Mouse (Mus musculus): ENCODE data around the gene Acacb.

Acacb gene

DNA sequence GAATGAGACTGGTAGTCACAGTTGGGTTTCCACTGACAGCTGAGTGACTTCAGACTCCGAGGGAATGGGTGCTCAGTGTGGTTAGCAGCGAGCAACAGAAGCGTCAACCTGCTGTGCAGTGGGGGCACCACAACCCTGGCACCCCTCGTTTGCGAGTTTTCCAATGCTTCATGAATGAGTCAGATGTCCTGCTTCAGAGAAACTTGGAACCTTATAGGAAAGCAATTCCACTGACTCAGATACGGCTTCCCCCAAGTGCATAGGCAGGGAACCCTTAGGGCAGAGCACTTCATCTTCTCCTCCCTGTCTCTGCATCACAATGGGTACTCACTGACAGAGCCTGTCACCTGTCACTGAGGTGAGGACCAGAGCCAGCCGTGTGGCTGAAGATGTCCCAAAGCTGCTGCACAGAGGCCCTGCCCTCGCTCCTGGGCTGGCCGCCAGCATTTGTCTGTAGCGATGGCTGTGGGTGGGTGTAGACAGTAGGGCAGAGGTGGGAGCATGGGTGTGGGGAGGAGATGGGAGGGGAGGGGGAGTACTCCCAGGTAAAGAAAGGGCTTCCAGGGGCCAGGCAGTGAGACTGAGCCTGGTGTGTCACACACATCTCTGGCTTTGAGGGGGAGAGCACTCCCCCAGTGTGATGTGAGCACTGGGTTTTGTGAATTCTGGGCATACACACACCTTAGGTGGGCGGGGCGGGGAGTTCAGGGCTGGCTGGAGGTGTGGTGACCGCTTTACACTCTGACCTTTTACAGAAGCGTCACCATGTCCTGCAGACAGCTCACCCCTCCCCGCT, 8.7 kb upstream of the Acacb start:
- DNase-seq: no peak

- DNase-seq: no peak
These were observed 7.8 kb upstream of the Acacb start for GRCm38 (mm10) chr5:114138277-114139164.

GRCm38 (mm10) chr5:114139175-114139574, 7.2 kb upstream of the Acacb start:
- no peak for DNase-seq

- no peak for DNase-seq
These were observed 973 bp downstream of the Acacb start for GRCm38 (mm10) chr5:114147043-114147972.

GRCm38 (mm10) chr5:114152359-114153092, 6.2 kb downstream of the Acacb start:
- no peak for DNase-seq

GRCm38 (mm10) chr5:114153490-114153889, 7.2 kb downstream of the Acacb start:
- DNase-seq: peak; percentile 19

DNA sequence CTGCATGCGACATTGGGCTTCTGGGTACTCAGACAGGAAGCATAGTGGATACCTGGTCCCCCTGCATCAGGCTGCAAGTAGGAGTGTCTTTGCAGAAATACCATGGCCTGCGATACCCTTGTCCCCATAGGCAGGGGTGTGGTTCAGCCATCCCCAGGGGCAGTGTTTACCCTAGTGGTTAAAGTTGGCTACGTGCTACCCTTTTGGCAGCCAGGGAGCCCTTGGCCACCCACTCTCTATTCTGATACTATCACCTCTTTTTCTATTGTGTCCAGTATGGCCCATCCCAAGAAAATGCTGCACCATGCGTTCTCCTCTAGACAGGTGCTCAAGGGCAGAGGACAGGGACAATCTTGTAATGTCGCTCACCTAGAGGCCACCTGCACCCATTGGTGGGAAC, 8.4 kb downstream of the Acacb start:
- no peak for DNase-seq

DNA sequence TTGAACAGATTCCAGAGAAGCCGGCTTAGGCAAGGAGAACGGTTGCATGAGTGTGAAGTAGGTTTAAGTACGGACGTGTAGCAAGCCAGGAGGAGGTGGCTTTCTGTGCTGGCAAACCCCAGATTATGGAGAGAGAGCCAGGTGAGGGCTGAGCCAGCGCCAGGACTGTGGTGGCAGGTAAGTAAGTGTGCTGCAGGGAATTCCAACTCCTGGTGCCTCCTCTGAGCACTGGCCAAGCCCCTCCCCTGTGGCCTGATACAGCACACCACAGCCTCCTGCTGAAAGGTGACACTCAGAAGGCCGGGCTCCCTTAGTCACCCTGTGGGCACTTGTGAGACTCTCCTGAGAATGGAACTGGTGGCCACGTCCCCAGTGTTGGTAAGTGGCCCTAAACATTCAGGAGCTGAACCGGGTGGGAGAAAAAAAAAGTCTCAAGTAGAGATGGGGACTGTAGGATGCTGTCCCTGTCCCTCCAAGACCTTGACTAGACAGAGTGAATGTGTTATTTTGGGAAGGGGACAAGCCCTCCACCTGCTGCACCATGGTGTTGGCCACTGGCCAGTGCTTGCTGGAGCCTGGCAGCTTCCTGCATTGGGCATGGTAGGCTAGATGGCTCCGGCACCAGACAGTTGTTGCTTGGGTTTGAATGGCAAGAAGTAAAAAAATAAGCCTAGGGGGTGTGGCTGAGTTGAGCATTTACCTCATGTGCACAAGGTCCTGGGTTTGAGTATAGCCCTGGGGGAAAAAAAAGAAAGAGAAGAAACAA, 9.0 kb downstream of the Acacb start:
- DNase-seq: no peak

DNA sequence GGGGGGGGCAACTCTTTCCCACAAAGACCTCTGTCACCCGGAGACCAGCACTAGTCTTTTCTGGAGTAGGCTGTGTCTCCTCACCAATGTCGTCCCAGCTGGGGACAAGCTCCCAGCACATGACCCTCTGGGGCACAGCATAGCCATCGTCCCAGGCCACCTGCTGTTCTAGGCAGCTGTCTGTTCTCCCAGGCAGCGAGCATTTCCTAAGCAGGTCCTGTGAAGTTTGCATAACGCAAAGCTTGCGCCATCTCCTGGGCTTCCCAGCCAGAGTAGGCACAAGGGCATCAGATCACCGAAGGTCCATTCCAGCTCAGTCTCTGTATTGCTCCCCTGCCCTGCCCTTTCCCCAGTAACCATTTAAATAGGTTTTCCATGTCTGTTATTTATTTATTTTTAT, 10.9 kb downstream of the Acacb start:
- no peak for DNase-seq

DNA sequence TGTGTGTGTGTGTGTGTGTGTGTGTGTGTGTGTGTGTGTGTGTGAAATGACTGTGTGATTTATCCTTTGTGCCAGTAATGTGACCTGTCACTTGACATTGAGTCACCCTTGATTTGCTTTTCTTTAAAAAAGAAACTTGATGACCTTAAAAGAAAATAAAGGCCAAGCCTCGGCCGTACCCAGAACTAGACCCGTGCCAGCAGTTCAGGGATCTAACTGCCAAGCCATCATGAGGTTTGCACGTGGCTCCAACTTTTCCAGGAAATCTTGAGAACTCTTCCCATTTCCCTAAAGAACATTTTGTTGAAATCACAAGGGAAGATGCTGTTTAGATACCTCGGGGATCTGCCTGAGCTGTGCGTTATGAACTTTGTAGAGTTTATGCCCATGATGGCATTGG, 15.1 kb downstream of the Acacb start:
- no peak for DNase-seq

DNA sequence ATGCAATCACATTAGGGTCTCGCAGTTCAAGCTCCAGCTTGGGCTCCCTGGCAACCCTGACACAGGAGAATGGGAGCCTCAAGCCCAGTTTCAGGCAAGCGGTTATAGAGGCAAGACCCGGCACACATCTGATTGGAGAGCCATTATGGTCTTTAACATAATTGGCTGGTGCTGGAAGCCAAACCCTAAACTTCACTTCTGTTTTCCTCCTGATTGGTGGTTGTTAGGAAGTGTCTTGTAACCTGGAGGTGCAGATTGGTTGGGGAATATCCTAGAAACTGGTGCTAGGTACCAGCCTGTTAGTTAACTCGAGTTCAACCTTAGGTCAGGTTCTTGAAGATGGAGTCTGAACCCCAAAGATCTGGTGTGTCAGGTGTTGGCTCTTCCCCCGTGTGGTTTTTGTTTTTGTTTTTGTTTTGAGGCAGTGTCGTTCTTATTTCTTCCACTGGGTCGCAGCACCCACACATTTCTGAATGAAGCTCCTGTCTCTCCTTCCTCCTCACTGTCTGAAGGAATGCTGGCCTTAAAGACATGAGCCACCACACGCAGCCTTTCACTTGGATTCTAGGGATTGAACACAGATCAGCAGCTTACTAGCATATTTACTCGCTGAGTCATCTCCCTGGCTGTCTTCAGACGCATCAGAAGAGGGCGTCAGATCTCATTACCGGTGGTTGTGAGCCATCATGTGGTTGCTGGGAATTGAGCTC, 15.9 kb downstream of the Acacb start:
- no peak for DNase-seq

DNA sequence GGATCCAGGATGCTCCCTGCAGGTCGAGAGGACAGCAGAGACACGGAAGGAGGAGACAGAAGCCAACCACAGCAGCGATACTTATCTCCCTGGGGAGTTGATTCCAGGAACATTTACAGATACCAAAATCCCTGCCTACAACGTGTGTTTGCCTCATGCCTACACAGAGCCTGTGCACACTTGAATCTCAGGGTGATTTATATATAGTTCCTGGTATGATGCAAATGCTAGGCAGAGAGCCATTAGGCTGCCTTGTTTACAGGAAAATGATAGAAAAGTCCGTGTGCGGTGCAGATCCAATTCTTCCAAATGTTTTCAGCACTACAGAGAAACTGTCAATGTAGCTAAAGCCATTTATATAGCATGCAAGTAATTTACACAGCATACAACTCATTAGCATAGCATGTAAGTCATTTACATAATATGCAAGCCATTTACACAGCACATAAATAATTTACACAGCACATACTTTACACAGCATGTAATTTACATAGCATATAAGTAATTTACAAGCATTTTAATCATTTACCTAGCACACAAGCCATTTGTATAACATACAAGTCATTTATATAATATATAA, 16.9 kb downstream of the Acacb start:
- DNase-seq: no peak

DNA sequence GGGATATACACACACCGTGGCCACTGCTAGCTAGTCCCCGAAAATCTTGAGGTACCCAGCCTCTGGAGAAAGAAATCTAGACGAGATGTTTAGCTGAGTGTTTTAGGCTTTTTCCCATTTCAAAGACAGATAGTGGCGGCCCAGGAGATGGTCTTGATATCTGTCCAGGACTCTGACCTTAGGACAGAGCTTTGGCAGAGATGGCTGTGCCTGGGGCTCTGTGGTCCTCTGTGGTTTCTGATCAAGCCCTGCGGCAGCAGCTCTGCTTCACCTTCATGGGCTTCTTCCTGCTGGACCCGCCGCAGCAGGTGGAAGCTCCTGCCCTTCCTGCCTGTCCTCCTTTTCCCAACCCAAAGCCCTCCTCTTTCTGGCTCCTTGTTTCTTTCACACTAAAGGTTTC, 24.0 kb downstream of the Acacb start:
- no peak for DNase-seq

GRCm38 (mm10) chr5:114172936-114173335, 26.6 kb downstream of the Acacb start:
- DNase-seq: no peak

GRCm38 (mm10) chr5:114173458-114173857, 27.1 kb downstream of the Acacb start:
- DNase-seq: no peak

DNA sequence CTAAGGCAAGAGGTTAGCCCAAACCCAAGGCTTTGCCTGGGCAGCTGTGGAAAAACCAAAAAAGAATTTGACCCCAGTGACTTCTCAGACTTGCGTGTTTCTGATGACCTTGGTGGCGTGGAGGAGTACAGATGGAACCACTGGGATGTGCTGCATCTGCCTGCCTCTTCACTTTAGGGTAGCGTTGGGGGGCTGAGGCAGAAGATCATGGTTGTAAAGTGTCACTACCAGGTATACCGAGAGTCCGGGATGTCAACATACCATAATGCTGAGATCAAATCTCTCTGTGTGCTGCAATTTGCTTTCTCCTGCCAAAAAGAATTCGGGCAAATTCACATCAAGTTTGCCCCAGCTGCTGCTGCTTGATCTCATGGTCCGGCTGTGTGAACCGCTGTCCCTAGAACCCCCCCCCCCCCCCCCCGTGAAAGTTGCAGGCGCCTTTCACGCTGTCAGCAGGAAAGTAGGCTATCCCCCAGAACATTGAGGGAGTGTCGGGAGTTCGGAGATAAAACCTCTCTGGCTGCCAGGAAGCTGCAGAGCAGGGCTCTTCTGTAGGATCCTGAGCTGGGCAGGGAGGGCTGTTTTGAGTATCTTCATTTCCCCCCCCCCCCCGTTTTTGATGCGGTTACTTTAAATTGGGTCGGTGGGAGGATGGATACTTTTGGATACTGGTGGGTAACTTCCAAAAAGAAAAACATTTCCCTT, 27.7 kb downstream of the Acacb start:
- DNase-seq: no peak

DNA sequence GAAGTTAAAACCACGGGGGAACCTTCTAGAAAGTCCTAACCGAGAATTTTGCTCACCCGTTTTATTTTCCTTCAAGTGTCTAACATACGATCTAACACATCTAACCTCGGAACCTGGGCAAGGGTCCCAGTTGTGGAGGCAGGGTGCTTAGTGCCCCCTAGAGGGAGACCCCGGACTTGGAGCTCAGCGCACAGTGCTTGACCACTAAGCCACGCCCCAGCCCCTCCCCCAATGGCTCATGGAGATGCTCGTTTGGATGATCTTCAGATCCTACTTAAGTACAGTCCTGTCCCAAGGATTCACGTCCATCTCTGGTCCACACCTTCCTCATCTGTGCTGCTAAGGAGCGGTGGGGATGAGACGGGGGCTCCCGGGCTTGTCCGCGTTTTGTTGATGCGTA, 28.3 kb downstream of the Acacb start:
- peak; percentile 42 for DNase-seq

DNA sequence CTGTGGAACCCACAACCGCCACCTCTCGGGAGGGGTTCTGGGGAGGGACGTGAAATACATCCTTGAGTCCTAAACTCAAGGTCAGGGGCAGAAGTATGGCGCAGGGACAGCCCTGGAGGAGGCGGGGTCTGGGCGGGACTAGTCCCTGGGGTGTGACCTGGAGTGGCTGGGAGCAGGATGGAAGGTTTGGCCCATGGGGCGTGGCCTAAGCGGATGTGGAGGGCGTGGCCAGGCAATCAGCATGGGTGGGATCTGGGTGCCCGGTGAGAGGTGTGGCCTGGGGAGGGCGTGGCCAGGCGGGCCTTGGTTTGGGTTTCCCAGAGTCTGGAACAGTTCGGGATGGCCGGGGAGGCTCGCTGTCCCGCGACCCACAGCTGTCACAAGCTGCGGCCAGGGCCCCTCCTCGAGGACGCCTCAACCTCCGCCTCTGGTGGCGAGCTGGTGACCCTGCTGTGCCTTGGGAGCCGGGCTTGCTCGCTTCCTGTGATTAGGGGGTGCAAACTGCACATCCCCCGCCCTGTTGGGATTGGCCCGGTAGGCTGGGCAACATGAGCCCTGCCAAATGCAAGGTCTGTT, 29.3 kb downstream of the Acacb start:
- DNase-seq: peak; percentile 67
